Mouse (Mus musculus) frontal cortex, postnatal 25 days (tissue): Measurements from ENCODE around the gene Apobec4.
"Not testable (repeated sequence)": the region's sequence is repeated elsewhere in the genome, so short reads cannot be mapped to it uniquely, and the experiment has no call there.

Experiments used
- DNase-seq, 2 experiments: peaks; one replicate each; pipeline ENCODE4 v3.0.0; 2022; ENCODE audit warnings: low spot score in 2 of 2

The Apobec4 gene

GRCm38 (mm10) chr1:152766804-152767748 is 16.7 kb downstream of the Apobec4 start:
- DNase-seq = no peak

- peak; percentile 84 to 85 for DNase-seq
Observed at GRCm38 (mm10) chr1:152767749-152768488, 17.6 kb downstream of the Apobec4 start.

GRCm38 (mm10) chr1:152771016-152771415 is 20.7 kb downstream of the Apobec4 start:
- no peak for DNase-seq

- DNase-seq = not testable (repeated sequence)
Observed at GRCm38 (mm10) chr1:152774601-152775000, 24.2 kb downstream of the Apobec4 start.

- peak; percentile 49 to 51 for DNase-seq
Observed at GRCm38 (mm10) chr1:152779071-152779737, 28.9 kb downstream of the Apobec4 start.

- DNase-seq = no peak
Observed at GRCm38 (mm10) chr1:152784620-152785019, 34.3 kb downstream of the Apobec4 start.

- not testable (repeated sequence) for DNase-seq
Observed at GRCm38 (mm10) chr1:152785446-152785845, 35.1 kb downstream of the Apobec4 start.

GRCm38 (mm10) chr1:152786953-152787352 is 36.6 kb downstream of the Apobec4 start:
- DNase-seq = no peak

GRCm38 (mm10) chr1:152788121-152788660 is 37.8 kb downstream of the Apobec4 start:
- no peak for DNase-seq

GRCm38 (mm10) chr1:152790254-152790653 is 39.9 kb downstream of the Apobec4 start:
- no peak for DNase-seq

GRCm38 (mm10) chr1:152790821-152791220 is 40.5 kb downstream of the Apobec4 start:
- no peak for DNase-seq

GRCm38 (mm10) chr1:152791269-152791668 is 40.9 kb downstream of the Apobec4 start:
- DNase-seq = no peak

- no peak for DNase-seq
Observed at GRCm38 (mm10) chr1:152792736-152793494, 42.6 kb downstream of the Apobec4 start.

GRCm38 (mm10) chr1:152793495-152794130 is 43.3 kb downstream of the Apobec4 start:
- DNase-seq = no peak

GRCm38 (mm10) chr1:152795688-152796255 is 45.4 kb downstream of the Apobec4 start:
- no peak for DNase-seq

GRCm38 (mm10) chr1:152796683-152797263 is 46.4 kb downstream of the Apobec4 start:
- DNase-seq = no peak

GRCm38 (mm10) chr1:152798125-152798524 is 47.8 kb downstream of the Apobec4 start:
- DNase-seq = no peak

- DNase-seq = no peak
Observed at GRCm38 (mm10) chr1:152799897-152800296, 49.5 kb downstream of the Apobec4 start, which contains the start of gene Ncf2. TSS of gene Ncf2 (plus strand) at chr1:152800194.

GRCm38 (mm10) chr1:152800633-152801176 is 50.4 kb downstream of the Apobec4 start:
- no peak for DNase-seq
